Mouse (Mus musculus): Measurements from ENCODE around the gene Usp35.

Gene Usp35

GRCm38 (mm10) chr7:97331726-97332666 is at the start of gene Usp35, which contains the start of gene Kctd21:
Gene Usp35, minus strand, starts transcription at chr7:97332020.
Gene Kctd21, plus strand, starts transcription at chr7:97332327.
- peak; percentile 91 for DNase-seq (ENCODE audit: low read depth, low spot score)

- DNase-seq (ENCODE audit: low read depth, low spot score) = no peak
Measured at GRCm38 (mm10) chr7:97380500-97381123, 48.8 kb upstream of the Usp35 start.

GRCm38 (mm10) chr7:97379304-97379703 is 47.5 kb upstream of the Usp35 start:
- no peak for DNase-seq (ENCODE audit: low read depth, low spot score)

- DNase-seq (ENCODE audit: low read depth, low spot score) = no peak
Measured at GRCm38 (mm10) chr7:97375906-97376305, 44.1 kb upstream of the Usp35 start.

- DNase-seq (ENCODE audit: low read depth, low spot score) = no peak
Measured at GRCm38 (mm10) chr7:97375101-97375500, 43.3 kb upstream of the Usp35 start.

GRCm38 (mm10) chr7:97365887-97366286 is 34.1 kb upstream of the Usp35 start:
- DNase-seq (ENCODE audit: low read depth, low spot score) = no peak

GRCm38 (mm10) chr7:97361467-97361866 is 29.6 kb upstream of the Usp35 start:
- DNase-seq (ENCODE audit: low read depth, low spot score) = peak; percentile 16

- no peak for DNase-seq (ENCODE audit: low read depth, low spot score)
Measured at GRCm38 (mm10) chr7:97360955-97361354, 29.1 kb upstream of the Usp35 start.

- DNase-seq (ENCODE audit: low read depth, low spot score) = no peak
Measured at GRCm38 (mm10) chr7:97360166-97360565, 28.3 kb upstream of the Usp35 start.

- DNase-seq (ENCODE audit: low read depth, low spot score) = no peak
Measured at GRCm38 (mm10) chr7:97358347-97358746, 26.5 kb upstream of the Usp35 start.

GRCm38 (mm10) chr7:97357840-97358239 is 26.0 kb upstream of the Usp35 start:
- DNase-seq (ENCODE audit: low read depth, low spot score) = no peak

- no peak for DNase-seq (ENCODE audit: low read depth, low spot score)
Measured at GRCm38 (mm10) chr7:97356875-97357276, 25.1 kb upstream of the Usp35 start.

GRCm38 (mm10) chr7:97356253-97356652 is 24.4 kb upstream of the Usp35 start:
- no peak for DNase-seq (ENCODE audit: low read depth, low spot score)

- DNase-seq (ENCODE audit: low read depth, low spot score) = no peak
Measured at GRCm38 (mm10) chr7:97355068-97355841, 23.4 kb upstream of the Usp35 start.

- DNase-seq (ENCODE audit: low read depth, low spot score) = no peak
Measured at GRCm38 (mm10) chr7:97353356-97353755, 21.5 kb upstream of the Usp35 start.

GRCm38 (mm10) chr7:97351792-97352513 is 20.1 kb upstream of the Usp35 start:
- DNase-seq (ENCODE audit: low read depth, low spot score) = no peak

- DNase-seq (ENCODE audit: low read depth, low spot score) = no peak
Measured at GRCm38 (mm10) chr7:97350891-97351290, 19.1 kb upstream of the Usp35 start.

- DNase-seq (ENCODE audit: low read depth, low spot score) = no peak
Measured at GRCm38 (mm10) chr7:97349438-97349837, 17.6 kb upstream of the Usp35 start.

GRCm38 (mm10) chr7:97348836-97349235 is 17.0 kb upstream of the Usp35 start:
- no peak for DNase-seq (ENCODE audit: low read depth, low spot score)

- no peak for DNase-seq (ENCODE audit: low read depth, low spot score)
Measured at GRCm38 (mm10) chr7:97348318-97348717, 16.5 kb upstream of the Usp35 start.

- DNase-seq (ENCODE audit: low read depth, low spot score) = no peak
Measured at GRCm38 (mm10) chr7:97347464-97347863, 15.6 kb upstream of the Usp35 start.
